Mouse (Mus musculus) heart, postnatal 4 days (tissue): ENCODE results near the gene Gm42688. TPM values are rescaled to one million over a fixed set of nuclear protein-coding genes. Genes with fewer than 3 reads are reported as not detected.

Experiments
- DNase-seq: peaks from one replicate; pipeline ENCODE4 v3.0.0; 2021
- microRNA-seq, 2 experiments: library from miRNA; unstranded; fragments of <30 nt; microRNA quantifications; one replicate each; pipeline ENCODE4 v1.2.0; 2021 to 2022
- total RNA-seq, 2 experiments: library from RNA; stranded (reverse); gene quantifications; 2 replicates each; pipeline ENCODE4 v1.2.3; 2021

Gene Gm42688
- total RNA-seq, 2 experiments from 2014 or later: 1.7 to 1.8 TPM

GRCm38 (mm10) chr6:83141636-83142035 is 40.2 kb downstream of the Gm42688 start:
- no peak for DNase-seq

GRCm38 (mm10) chr6:83142211-83142731 is 40.9 kb downstream of the Gm42688 start:
- peak; percentile 47 for DNase-seq

- no peak for DNase-seq
These were observed 41.5 kb downstream of the Gm42688 start for GRCm38 (mm10) chr6:83142886-83143285.

GRCm38 (mm10) chr6:83145209-83145608 is 43.8 kb downstream of the Gm42688 start:
- DNase-seq: no peak

GRCm38 (mm10) chr6:83145805-83146204 is 44.4 kb downstream of the Gm42688 start:
- no peak for DNase-seq

GRCm38 (mm10) chr6:83147280-83147679 is 45.9 kb downstream of the Gm42688 start:
- no peak for DNase-seq

GRCm38 (mm10) chr6:83151721-83152120 is 50.3 kb downstream of the Gm42688 start:
- DNase-seq: no peak

- no peak for DNase-seq
These were observed 51.6 kb downstream of the Gm42688 start for GRCm38 (mm10) chr6:83153038-83153437.

- no peak for DNase-seq
These were observed 52.1 kb downstream of the Gm42688 start for GRCm38 (mm10) chr6:83153485-83153884.

- peak; percentile 41 for DNase-seq
These were observed 54.3 kb downstream of the Gm42688 start for GRCm38 (mm10) chr6:83155552-83156238.

- peak; percentile 70 for DNase-seq
These were observed 54.9 kb downstream of the Gm42688 start, which contains the start of the genes Wdr54 and 1700003E16Rik for GRCm38 (mm10) chr6:83156259-83156684. TSS of gene Wdr54 (minus strand) at chr6:83156397. TSS of gene 1700003E16Rik (plus strand) at chr6:83156404.

- peak; percentile 62 for DNase-seq
These were observed 58.0 kb downstream of the Gm42688 start for GRCm38 (mm10) chr6:83159456-83159855.

Small RNAs within 50 kb of the gene (microRNA-seq; reads per million reads assigned to microRNA genes)
- 0 reads per million in 2 experiments for gene Mir3470a

Other genes with a start within 250 kb of the Gm42688 start
- gene Sema4f, start 161.8 kb upstream of the Gm42688 start, total RNA-seq: under 1 TPM in 1 of 2 experiments, not detected in 1; 0.14 TPM
- under 1 TPM; 0.52 to 0.81 TPM for gene M1ap, start 154.7 kb upstream of the Gm42688 start, total RNA-seq
- gene Dok1, start 68.1 kb upstream of the Gm42688 start, total RNA-seq: 1 to 10 TPM; 5.3 to 6.1 TPM
- gene Loxl3, start 67.4 kb upstream of the Gm42688 start, total RNA-seq: 1 to 10 TPM; 4.7 to 6.0 TPM
- 10 to 100 TPM; 84.1 to 88.4 TPM for gene Aup1, start 47.1 kb upstream of the Gm42688 start, total RNA-seq
- 10 to 100 TPM; 42.6 to 43.5 TPM for gene Htra2, start 46.3 kb upstream of the Gm42688 start, total RNA-seq
- gene Dqx1, start 43.8 kb upstream of the Gm42688 start, total RNA-seq: under 1 TPM; 0.59 to 0.62 TPM
- gene Tlx2, start 31.3 kb upstream of the Gm42688 start, total RNA-seq: under 1 TPM in 1 of 2 experiments, not detected in 1; 0.20 TPM
- 10 to 100 TPM in 1 of 2 experiments, 1 to 10 TPM in 1; 7.2 to 10.2 TPM for gene Pcgf1, start 23.7 kb upstream of the Gm42688 start, total RNA-seq
- under 1 TPM in 1 of 2 experiments, not detected in 1; 0.88 TPM for gene Lbx2, start 15.2 kb upstream of the Gm42688 start, total RNA-seq
- 1 to 10 TPM; 2.4 to 3.0 TPM for gene Ccdc142, start within 50 bp of the Gm42688 start, total RNA-seq
- 100 to 1,000 TPM; 105 to 120 TPM for gene Mrpl53, start 7.4 kb downstream of the Gm42688 start, total RNA-seq
- gene Mogs, start 13.9 kb downstream of the Gm42688 start, total RNA-seq: 10 to 100 TPM; 11.3 to 12.3 TPM
- 10 to 100 TPM; 80.4 to 86.8 TPM for gene Wbp1, start 19.9 kb downstream of the Gm42688 start, total RNA-seq
- 10 to 100 TPM; 14.9 to 17.4 TPM for gene Ino80b, start 23.8 kb downstream of the Gm42688 start, total RNA-seq
- gene Rtkn, start 33.8 kb downstream of the Gm42688 start, total RNA-seq: 10 to 100 TPM; 11.7 to 13.1 TPM
- 1 to 10 TPM; 1.6 to 1.8 TPM for gene Wdr54, start 54.8 kb downstream of the Gm42688 start, total RNA-seq
- under 1 TPM in 1 of 2 experiments, not detected in 1; 0.14 TPM for gene 1700003E16Rik, start 54.8 kb downstream of the Gm42688 start, total RNA-seq
- gene Dctn1, start 64.3 kb downstream of the Gm42688 start, total RNA-seq: 100 to 1,000 TPM; 122 to 123 TPM
- gene Slc4a5, start 118.2 kb downstream of the Gm42688 start, total RNA-seq: under 1 TPM in 1 of 2 experiments, not detected in 1; 0.12 TPM
- gene Mthfd2, start 224.3 kb downstream of the Gm42688 start, total RNA-seq: 10 to 100 TPM; 10.7 to 15.0 TPM
- 10 to 100 TPM; 32.2 to 34.3 TPM for gene Mob1a, start 224.4 kb downstream of the Gm42688 start, total RNA-seq
- 100 to 1,000 TPM; 232 to 238 TPM for gene Bola3, start 247.5 kb downstream of the Gm42688 start, total RNA-seq